Mouse (Mus musculus) mouse trophoblast stem cell (cell line): Measurements from ENCODE around the gene Bod1.

Experiments
- in situ Hi-C, 2 experiments: fragments of 300-500 bp; cut with MseI, MboI; formaldehyde crosslinking; loops; 2 replicates in 1 of 2; 3 replicates in 1 of 2; pipeline ENCODE4 v1.15.1; 2025

The Bod1 gene

GRCm38 (mm10) chr11:31670468-31670921 is 1.2 kb downstream of the Bod1 start:
- in situ Hi-C loops, result loop anchor here (10.0 kb wide), 2 partner anchors 204 to 464 kb away; partner anchors contain the start of gene Cpeb4 (in 1 of the 2)

GRCm38 (mm10) chr11:31669172-31669869 is 2.4 kb downstream of the Bod1 start:
- in situ Hi-C loops, result no loop called here

DNA sequence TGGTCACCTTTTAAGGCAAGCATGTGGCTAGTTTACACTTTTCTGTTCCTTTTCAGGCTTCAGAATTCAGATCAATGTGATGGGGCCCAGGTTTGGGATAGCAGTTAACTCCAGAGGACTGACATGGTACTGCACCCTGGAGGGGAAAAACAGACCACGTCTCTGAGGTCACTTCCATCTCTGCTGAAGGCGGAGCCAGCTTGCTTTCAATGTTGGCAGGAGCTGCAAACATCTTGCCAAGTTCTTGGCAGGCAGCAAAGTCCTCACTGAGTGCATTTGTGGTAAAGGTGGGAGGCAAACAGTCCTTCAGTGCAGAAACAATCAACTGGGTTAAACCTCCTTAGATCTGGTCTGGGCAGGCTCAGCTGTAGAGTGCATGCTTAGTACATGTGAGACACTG is 7.5 kb downstream of the Bod1 start:
- in situ Hi-C loops, result no loop called here

DNA sequence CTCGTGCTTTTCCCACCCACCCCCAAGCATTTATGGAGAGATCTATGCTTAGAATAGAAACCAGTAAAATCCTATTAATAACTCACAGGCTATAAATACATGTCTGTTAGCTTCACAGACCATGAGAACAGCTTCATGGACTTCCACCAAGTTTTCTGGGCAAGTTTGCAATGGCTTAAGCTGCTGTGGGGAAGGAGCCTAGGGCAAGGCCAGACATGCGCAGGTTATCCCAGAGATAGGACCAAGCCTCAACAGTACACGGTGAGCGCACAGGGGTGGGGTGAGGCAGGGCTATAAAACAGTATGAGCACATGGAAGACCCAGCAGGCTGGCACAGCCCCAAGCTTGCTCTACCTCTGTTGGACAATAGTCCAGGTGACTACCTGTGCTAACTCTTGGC is 8.2 kb downstream of the Bod1 start:
- in situ Hi-C loops, result no loop called here

DNA sequence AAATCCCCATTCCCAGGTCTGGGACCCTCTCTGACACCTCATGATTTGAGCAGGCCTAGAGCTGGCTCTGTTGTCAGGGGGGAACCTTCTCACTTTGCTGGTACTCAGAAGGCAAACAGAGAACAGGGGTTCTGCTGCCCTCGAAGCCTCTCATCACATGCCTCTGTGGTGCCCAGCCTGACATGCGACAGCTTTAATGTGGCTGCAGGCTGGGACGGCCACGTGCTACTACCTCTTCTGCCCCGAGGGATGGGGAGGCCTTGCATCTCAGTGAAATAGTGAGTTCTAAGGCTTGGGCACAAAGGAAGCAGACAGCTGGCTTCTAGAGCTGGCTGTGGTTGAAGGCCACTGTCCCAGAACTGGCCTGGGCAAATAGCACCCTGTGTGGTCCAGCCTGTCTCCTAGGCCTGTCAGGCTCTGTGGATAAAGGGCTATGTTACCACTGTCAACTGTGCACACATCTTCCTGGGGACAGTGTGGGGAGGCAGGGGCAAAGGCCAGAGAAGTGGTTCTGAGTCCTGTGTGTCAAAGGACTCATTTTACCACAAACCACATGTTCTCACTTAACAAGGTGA is 8.7 kb downstream of the Bod1 start:
- in situ Hi-C loops, result no loop called here

DNA sequence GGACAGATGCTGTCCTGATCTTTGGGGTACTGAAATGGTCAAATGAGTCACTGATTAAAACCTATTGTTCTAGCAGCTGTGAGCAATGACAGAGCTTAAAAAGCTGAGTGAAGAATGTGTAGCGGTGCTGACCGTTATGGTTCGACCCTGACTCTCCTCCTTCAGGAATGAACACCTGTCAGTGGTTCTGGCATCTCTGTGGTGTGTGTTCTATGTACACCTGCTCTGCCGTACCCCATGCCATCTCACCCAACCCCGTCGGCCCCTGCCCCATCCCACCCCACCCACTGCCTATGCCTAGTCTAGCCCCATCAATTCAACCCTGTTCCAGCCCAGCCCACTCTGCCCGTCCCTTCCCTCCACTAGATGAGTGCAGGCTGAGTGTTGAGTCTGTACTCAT is 9.5 kb downstream of the Bod1 start:
- in situ Hi-C loops, result no loop called here

DNA sequence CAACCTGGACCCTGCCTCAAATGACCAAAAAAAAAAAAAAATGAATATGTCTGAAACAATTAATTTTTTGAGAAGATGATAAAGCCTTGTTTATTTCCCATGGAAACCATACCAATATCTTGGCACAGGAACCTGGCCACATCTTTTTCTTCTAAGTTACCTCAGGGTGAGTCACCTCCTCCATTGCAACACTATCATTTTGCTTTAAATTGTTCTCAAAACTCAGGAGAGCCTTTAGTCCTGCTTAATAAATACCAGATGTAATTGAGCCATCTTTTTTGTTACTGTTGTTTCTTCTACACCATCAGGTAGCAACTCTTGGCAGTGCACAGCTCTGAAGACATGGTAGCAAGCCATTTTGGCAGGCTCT is 13.9 kb downstream of the Bod1 start:
- in situ Hi-C loops, result no loop called here

DNA sequence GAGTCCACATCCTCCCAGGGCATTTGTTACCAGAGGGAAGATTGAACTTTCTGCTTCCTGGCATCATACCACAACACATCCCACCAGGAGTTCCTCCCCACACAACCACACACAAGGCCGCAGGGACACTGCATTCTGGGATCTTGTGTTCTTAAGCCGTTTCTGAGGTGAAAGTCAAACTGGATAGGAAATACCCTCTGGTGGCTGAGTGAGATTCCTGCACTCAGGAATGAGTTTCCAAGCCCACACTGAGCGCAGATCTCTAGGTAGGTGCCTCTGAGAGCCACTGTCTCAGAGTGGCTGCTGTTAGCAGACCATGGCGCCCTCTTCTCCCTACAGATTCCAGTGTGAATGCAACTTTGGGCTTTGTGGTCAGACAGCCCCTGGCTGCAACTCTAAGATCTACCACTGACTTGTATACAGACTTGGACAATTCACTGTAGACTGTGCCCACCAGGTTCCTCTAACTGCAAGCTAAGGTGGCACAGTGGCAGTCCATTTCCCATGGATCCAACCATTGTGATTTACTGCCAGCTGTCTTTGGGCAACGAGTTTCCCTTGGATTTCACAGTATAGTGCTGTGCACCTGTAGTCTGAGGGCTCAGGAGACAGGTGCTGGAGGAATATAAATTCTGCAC is 14.4 kb downstream of the Bod1 start:
- in situ Hi-C loops, result no loop called here

DNA sequence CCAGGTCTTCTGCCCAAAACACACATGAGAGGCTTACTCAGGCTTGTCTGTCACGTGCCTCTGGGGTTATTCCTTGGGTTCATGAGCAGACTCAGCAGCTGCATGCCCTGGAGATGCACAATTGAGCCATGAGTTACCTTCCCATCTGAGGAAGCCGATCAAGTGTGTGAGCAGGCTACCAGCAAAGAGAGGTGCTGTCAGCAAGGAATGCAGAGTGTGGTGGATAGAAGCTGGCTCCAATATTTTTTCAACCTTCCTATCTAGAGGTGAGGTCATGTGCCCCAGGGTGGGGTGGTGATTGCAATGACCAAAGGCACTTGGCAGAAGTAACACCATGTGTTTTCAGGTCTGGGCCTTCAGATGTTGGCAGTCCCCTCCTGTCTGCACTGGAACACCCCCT is 22.2 kb downstream of the Bod1 start:
- in situ Hi-C loops, result no loop called here

- in situ Hi-C loops, result no loop called here
These were observed 24.4 kb downstream of the Bod1 start for GRCm38 (mm10) chr11:31647268-31647667.

DNA sequence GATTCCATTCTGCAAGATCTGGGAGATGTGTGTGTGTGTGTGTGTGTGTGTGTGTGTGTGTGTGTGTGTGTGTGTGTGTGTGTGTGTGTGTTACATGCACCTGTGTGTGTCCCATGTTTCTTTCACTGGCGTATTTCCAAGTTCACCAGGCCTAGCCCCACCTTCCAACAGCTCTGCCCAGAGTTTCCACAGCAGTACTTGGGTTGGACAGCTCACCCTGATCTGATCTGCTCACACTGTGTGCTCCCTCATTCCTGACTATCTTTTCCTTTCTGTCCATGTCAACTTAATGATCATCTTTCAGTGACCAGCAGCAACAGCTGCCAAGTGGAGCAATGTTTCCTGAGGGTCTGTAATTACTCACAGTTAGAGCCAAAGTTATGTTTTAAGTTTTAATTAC is 25.1 kb downstream of the Bod1 start:
- in situ Hi-C loops, result no loop called here

DNA sequence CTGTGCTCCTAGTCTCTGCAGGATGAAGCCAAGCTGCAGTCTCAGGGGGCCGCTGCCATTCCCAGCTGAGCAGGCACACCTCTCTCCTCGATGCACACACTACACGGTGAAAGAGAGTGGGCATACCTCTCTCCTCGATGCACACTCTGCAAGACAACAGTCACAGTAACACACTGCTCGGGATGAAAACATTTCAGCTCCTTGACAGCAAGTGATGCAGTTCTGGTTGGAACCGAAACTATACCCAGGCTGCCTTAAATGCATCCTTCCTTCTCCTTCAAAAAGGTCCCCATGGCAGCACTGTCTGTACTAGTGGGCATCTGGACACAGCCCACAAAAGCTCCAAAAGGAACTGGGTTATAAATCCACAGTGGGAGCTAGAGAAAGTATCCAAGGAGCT is 28.6 kb downstream of the Bod1 start:
- in situ Hi-C loops, result no loop called here

DNA sequence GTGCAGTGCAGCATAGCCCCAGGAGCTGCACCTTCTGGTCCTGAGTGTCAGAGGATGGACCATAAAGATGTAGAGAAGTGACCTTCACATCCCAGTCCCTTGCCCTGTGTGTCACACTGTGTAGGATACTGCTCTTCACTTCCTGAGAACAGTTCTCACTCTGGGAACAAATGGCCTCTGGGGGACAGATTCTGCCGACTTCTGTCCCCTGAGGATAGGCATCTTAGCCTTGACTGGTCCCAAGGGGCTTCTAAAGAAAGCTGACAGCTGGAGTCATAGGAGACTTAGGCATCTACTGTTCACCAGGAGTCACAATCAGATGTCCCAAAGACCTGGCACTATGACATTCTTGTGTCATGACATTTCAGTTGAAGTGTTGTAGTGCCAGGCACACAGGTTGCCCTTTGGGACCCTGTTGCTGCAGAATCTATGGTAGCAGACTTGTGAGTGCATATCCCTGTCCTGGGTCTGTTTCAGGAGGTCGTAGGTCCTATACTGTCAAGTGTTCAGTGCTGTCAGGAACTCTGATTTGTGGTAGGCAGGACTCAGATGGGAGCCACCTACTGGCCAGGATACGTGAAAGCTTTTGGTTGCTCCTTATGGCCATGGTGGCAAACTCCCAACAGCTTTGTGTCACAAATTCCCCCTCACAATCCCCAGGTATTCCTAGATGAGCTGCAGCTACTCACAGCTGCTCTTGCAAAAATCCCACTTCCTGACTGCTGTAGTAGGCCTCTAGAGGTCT is 30.4 kb downstream of the Bod1 start:
- in situ Hi-C loops, result no loop called here

DNA sequence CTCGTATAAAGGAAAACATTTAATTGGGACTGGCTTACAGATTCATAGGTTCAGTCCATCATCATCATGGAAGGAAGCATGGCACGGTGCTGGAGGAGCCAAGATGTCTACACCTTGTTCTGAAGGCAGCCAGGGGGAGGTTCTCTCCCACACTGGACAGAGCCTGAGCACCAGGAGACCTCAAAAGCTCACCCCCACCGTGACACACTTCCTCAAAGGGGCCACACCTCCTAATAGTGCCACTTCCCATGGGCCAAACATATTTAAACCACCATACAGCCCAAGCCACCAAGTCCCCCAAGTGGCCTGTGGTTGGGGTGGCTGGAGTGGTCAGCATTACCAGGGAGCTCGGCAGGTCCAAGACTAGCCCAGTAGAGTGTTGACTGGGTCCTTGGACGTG is 31.5 kb downstream of the Bod1 start:
- in situ Hi-C loops, result no loop called here

DNA sequence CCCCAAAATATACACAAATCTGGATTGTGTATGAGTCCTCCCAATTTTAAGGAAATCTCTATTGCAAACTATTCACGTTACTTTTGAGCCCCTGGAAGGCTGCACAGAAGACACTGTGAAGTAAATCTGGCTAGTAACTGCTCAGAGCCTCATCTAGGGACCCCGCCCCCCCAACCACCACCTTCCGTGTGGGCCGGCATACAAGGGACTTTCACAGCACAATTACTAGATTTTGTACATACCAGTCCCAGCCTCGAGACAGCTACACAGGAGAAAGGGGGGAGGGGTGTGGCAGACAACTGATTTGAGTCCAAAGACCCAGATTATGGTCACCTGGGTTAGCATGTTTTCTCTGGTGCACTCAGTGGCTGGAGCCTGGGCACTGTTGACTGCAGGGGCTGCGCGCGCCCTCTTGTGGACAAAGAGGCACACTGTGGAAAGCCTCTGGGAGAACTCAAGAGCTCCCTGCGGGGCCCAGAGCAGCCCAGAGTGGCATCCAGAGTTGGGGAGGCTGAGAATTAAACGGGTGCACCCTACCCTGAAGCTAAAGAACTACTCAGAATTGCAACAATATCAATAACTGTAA is 33.8 kb downstream of the Bod1 start:
- in situ Hi-C loops, result no loop called here

- in situ Hi-C loops, result no loop called here
These were observed 43.0 kb downstream of the Bod1 start for GRCm38 (mm10) chr11:31628700-31629099.

DNA sequence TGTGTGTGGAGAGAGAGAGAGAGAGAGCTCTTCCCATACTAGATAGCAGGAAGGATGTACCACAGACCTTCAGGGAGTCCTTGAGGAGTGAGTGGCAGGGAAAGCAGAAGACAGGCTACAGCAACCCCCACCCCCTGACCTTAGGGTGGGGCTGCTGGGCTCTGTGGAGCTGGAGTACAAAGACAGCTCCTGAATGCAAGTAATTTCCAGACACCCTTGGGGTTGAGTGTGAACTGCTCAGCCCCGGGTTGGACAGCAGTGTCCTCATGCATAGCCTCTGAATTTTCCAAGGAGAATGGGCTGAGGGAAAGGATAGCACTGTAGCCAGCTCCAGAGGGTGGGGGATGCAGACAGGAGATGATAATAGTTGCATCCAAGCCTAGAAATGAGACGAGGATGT is 50.9 kb downstream of the Bod1 start:
- in situ Hi-C loops, result loop anchor here (5.0 to 25.0 kb wide), 2 partner anchors 233 to 368 kb away; no protein-coding TSS in a partner anchor

- in situ Hi-C loops, result loop anchor here in 1 of 2 experiments (10.0 to 25.0 kb wide), 2 partner anchors 230 to 373 kb away; no protein-coding TSS in a partner anchor
These were observed 53.9 kb downstream of the Bod1 start for GRCm38 (mm10) chr11:31617797-31618196.

GRCm38 (mm10) chr11:31617236-31617635 is 54.4 kb downstream of the Bod1 start:
- in situ Hi-C loops, result loop anchor here in 1 of 2 experiments (10.0 to 25.0 kb wide), 2 partner anchors 230 to 372 kb away; no protein-coding TSS in a partner anchor

GRCm38 (mm10) chr11:31616722-31617121 is 55.0 kb downstream of the Bod1 start:
- in situ Hi-C loops, result loop anchor here in 1 of 2 experiments (10.0 to 25.0 kb wide), 2 partner anchors 229 to 372 kb away; no protein-coding TSS in a partner anchor
